Mouse (Mus musculus) urinary bladder, postnatal 14 days (tissue): ENCODE measurements around the gene P3h3.
"Not testable (repeated sequence)": the region's sequence is repeated elsewhere in the genome, so short reads cannot be mapped to it uniquely, and the experiment has no call there.

Experiments used
- DNase-seq: peaks from one replicate; pipeline ENCODE4 v3.0.0; 2021; ENCODE audit warnings: low spot score

P3h3 gene

GRCm38 (mm10) chr6:124831199-124831598 is 26.4 kb downstream of the P3h3 start:
- DNase-seq: not testable (repeated sequence)

- DNase-seq: peak; percentile 93
Observed at GRCm38 (mm10) chr6:124829799-124830700, 27.5 kb downstream of the P3h3 start.

- DNase-seq: peak; percentile 98
Observed at GRCm38 (mm10) chr6:124828868-124829798, 28.4 kb downstream of the P3h3 start, which contains the start of the genes Usp5 and Cdca3. TSS of gene Usp5 (minus strand) at chr6:124829484. TSS of gene Cdca3 (plus strand) at chr6:124829547.

GRCm38 (mm10) chr6:124828101-124828592 is 29.4 kb downstream of the P3h3 start:
- peak; percentile 67 for DNase-seq

GRCm38 (mm10) chr6:124822049-124822448 is 35.5 kb downstream of the P3h3 start:
- DNase-seq: no peak

GRCm38 (mm10) chr6:124820891-124821290 is 36.7 kb downstream of the P3h3 start:
- DNase-seq: no peak

GRCm38 (mm10) chr6:124817971-124818370 is 39.6 kb downstream of the P3h3 start:
- DNase-seq: no peak

GRCm38 (mm10) chr6:124817563-124817962 is 40.0 kb downstream of the P3h3 start:
- no peak for DNase-seq

GRCm38 (mm10) chr6:124817125-124817524 is 40.4 kb downstream of the P3h3 start:
- DNase-seq: no peak

- DNase-seq: no peak
Observed at GRCm38 (mm10) chr6:124816611-124817010, 40.9 kb downstream of the P3h3 start.

GRCm38 (mm10) chr6:124814858-124815774 is 42.4 kb downstream of the P3h3 start:
- DNase-seq: no peak

- no peak for DNase-seq
Observed at GRCm38 (mm10) chr6:124814448-124814847, 43.1 kb downstream of the P3h3 start.

- DNase-seq: peak; percentile 93
Observed at GRCm38 (mm10) chr6:124813933-124814332, 43.6 kb downstream of the P3h3 start, which contains the start of gene Tpi1. TSS of gene Tpi1 (minus strand) at chr6:124814296.

GRCm38 (mm10) chr6:124813496-124813895 is 44.1 kb downstream of the P3h3 start:
- peak; percentile 65 for DNase-seq

GRCm38 (mm10) chr6:124812848-124813247 is 44.7 kb downstream of the P3h3 start:
- no peak for DNase-seq

GRCm38 (mm10) chr6:124811701-124812560 is 45.6 kb downstream of the P3h3 start:
- no peak for DNase-seq

GRCm38 (mm10) chr6:124811403-124811665 is 46.2 kb downstream of the P3h3 start:
- DNase-seq: no peak

- DNase-seq: not testable (repeated sequence)
Observed at GRCm38 (mm10) chr6:124810566-124811402, 46.8 kb downstream of the P3h3 start.

GRCm38 (mm10) chr6:124809775-124810538 is 47.6 kb downstream of the P3h3 start:
- DNase-seq: no peak
